Mouse (Mus musculus) midbrain, embryonic 11.5 days (tissue): ENCODE measurements around the gene Itga5. TPM values are rescaled to one million over a fixed set of nuclear protein-coding genes. Genes with fewer than 3 reads are reported as not detected.

Experiments used
- ATAC-seq: fragments of 200-750 bp; cut with Nextera tagmentation; 2 replicates; pipeline ENCODE4 v1.8.0; 2017; ENCODE audit warnings: moderate TSS enrichment, moderate library complexity; ENCODE audit not compliant: low FRiP score
- DNase-seq: peaks from one replicate; pipeline ENCODE4 v3.0.0; 2015; ENCODE audit warnings: low spot score; ENCODE audit errors: missing footprints
- H3K27ac ChIP-seq: fragments of 300-500 bp; sonication (generic); 2 replicates; pipeline ENCODE4 v1.5.1; 2014; ENCODE audit warnings: low read depth, low read length
- H3K27me3 ChIP-seq: fragments of 300-500 bp; sonication (generic); 2 replicates; pipeline ENCODE4 v1.6.1; 2014; ENCODE audit warnings: mild to moderate bottlenecking, low read length, moderate library complexity, mixed read lengths; ENCODE audit not compliant: control insufficient read depth, insufficient read depth
- H3K36me3 ChIP-seq: fragments of 300-500 bp; sonication (generic); 2 replicates; pipeline ENCODE4 v1.6.1; 2014; ENCODE audit warnings: mild to moderate bottlenecking, low read length, moderate library complexity, mixed read lengths; ENCODE audit not compliant: control insufficient read depth, insufficient read depth
- H3K4me1 ChIP-seq: fragments of 300-500 bp; sonication (generic); 2 replicates; pipeline ENCODE4 v1.6.1; 2014; ENCODE audit warnings: low read length; ENCODE audit not compliant: control insufficient read depth, insufficient read depth
- H3K4me2 ChIP-seq: fragments of 300-500 bp; sonication (generic); 2 replicates; pipeline ENCODE4 v1.6.1; 2014; ENCODE audit warnings: mild to moderate bottlenecking, moderate library complexity
- H3K4me3 ChIP-seq: fragments of 300-500 bp; sonication (generic); 2 replicates; pipeline ENCODE4 v1.5.1; 2014; ENCODE audit warnings: low read depth, low read length
- H3K9ac ChIP-seq: fragments of 300-500 bp; sonication (generic); 2 replicates; pipeline ENCODE4 v1.6.1; 2014; ENCODE audit warnings: low read length
- H3K9me3 ChIP-seq: fragments of 300-500 bp; sonication (generic); 2 replicates; pipeline ENCODE4 v1.6.1; 2016; ENCODE audit warnings: low read length; ENCODE audit not compliant: control insufficient read depth
- WGBS: fragments of 180-500 bp; shearing (Covaris S2); extraction: QIAGEN DNeasy Blood & Tissue Kit; methylation state at CpG from one replicate; pipeline ENCODE4 v1.1.7; 2014; 5-methylcytosine and 5-hydroxymethylcytosine counted together
- polyA plus RNA-seq: library from polyadenylated mRNA; unstranded; fragments of >200 nt; fragmentation: Nextera tagmentation; extraction: Ambion mirVana; gene quantifications from 2 replicates; pipeline ENCODE4 v1.2.1, GENCODE M21; 2014

The Itga5 gene
- polyA plus RNA-seq, 1 experiment from 2014 or later, result 18.1 TPM

DNA sequence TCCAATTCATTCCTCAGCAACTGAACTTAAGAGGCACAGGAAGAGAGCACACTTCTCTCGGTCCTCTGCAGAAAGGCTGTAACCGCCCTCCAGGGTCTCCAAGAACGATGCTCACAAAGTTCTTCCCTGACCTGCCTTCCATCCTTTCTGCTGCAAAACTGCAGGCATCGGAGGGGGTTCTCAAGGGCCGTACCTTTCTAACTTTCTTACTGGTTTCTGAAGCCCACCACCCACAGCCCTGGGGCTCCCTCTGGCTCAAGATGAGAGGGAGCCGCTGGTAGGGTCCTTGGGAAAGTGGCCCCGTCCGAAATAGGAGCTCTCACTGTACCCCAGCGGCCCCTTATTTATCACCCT, 62.0 kb downstream of the Itga5 start:
- Histone ChIP-seq H3K9me3 (no peaks in the 10 kb centered on the region), H3K4me3 (peak overlapping the region; percentile 38), H3K4me2 (peak overlapping the region; percentile 75), H3K9ac (peak overlapping the region; percentile 77), H3K36me3 (no peaks in the 10 kb centered on the region), H3K4me1 (peaks cover 61% of the 10 kb centered on the region), H3K27ac (peak overlapping the region; percentile 99), H3K27me3 (no peaks in the 10 kb centered on the region; the same call in 1 of the 2 replicates)
- whole genome bisulfite sequencing, result 1% methylated on average over 9 of the region's 9 CpGs
- DNase-seq, result peak; percentile 96
- peak; percentile 16 for ATAC-seq

DNA sequence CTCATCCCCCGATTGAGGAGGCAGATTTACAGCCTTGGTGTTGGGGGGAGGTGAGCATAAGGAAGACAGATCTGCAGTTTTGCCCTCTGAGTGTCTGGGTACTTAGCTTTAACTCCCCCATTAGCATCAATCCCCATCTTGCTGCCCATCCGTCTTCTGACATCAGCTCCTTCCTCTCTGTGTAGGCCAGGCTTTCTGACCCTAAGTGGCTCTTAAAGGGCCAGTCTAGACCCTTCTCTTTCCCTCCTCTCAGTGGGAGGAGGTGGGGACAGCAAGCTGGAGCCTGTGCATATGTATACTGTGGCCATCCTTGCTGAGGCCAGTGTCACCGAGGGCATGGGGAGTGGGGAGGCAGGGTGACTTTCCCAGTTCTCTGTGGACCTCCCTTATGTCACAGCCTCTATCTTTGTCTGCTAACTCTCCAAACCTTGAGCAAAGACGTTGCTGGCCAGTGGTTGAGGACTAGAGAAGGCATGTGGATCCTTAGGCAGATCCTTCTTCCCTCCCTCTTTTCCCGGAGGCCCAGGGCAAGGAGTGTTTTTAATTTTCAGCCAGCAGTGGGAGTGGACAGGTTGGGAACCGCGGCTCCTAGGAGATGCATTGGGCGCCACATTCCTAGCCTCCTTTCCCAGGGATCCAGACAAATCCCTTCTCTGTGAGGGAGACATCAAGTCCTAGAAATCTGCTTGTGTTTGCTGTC, 62.5 kb downstream of the Itga5 start:
- Histone ChIP-seq H3K4me2 (peak overlapping the region; percentile 75), H3K27me3 (no peaks in the 10 kb centered on the region; the same call in 1 of the 2 replicates), H3K4me1 (peaks cover 67% of the 10 kb centered on the region), H3K9me3 (no peaks in the 10 kb centered on the region), H3K4me3 (peak overlapping the region; percentile 38), H3K9ac (peak overlapping the region; percentile 77), H3K27ac (peak overlapping the region; percentile 99), H3K36me3 (no peaks in the 10 kb centered on the region)
- ATAC-seq (no peak), DNase-seq (peak; percentile 93)
- WGBS, result 7% methylated on average over 8 of the region's 8 CpGs

DNA sequence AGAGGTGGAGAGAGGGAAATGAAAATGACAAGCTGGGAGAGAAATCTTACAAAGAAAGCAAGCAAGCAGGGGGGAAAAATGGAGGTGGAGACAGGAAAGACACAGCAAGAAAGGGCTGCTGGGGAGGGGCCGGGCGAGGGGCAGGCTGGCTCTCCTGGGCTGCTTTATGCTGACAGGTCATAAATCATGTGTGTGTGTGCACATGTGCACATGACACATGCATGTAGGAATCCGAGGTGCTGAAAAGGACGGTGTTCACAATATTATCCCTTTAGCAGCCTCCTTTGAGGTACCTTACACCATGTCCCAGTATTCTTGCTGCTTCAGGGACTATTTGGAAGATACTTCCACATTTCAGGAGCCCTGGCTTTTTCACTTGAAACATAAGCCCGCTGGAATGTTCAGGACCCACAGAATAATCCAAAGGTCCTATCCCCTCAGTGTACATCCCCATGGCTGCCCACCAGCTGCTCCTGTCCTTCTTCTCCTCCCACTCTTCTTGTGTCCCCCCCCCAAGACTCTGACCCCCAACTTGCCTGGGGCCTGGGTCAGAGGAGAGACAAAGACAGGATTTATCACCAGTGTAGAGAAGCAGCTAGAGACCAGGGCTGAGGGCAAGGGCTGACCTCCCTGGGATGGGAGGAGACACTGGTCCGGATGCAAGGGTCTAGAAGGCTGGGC, 64.1 kb downstream of the Itga5 start:
- ATAC-seq, result no peak
- Histone ChIP-seq H3K27ac (peak overlapping the region; percentile 99), H3K4me2 (no peak overlapping the region), H3K27me3 (no peaks in the 10 kb centered on the region), H3K36me3 (no peaks in the 10 kb centered on the region), H3K9ac (peak overlapping the region; percentile 47; the same call in 1 of the 2 replicates), H3K4me1 (peaks cover 80% of the 10 kb centered on the region), H3K9me3 (no peaks in the 10 kb centered on the region), H3K4me3 (no peak overlapping the region)
- 46% methylated on average over 6 of the region's 6 CpGs for WGBS
- DNase-seq, result no peak

DNA sequence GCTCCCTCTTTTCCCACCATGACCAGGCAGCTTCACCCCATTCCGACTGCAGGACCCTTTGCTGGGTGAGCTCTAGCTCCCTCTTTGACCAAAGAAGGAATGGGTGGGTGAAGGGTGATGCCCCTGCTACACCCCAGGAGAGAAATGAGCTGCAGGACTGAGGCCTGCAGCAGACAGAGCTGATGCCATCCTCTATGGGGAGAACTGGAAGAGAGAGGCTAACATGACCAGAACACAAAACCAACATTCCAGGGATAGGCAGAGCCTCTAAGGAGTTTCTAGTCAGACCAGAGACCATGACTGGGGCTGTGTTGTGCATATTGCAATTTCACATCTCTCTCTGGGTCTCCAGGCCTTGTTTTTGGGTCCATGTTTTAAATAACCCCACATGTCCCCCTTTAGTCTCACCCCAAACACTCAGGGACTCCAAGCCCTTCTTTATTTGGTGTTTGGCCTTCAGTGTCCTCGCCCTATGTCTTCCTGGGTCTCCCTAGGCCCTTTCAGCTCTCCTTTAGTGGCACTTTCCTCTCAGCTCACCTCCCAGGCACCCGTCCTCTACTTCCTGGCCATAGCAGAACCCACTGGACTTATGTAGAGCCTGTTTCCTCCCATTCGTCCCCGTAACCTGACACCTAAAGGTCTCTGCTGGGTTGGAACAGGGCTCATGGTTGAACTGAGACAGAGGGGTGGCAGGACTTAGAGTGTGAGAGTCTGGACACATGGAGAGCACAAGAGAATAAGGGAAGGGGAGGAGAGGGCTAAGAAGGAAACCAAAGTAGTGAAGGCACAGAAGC, 64.8 kb downstream of the Itga5 start:
- WGBS, result 16% methylated on average over 5 of the region's 5 CpGs
- peak; percentile 86 for DNase-seq
- ATAC-seq, result no peak
- no peak overlapping the region for H3K4me3 ChIP-seq
- H3K9ac ChIP-seq, result peak overlapping the region; percentile 47
- H3K9me3 ChIP-seq, result no peaks in the 10 kb centered on the region
- H3K27me3 ChIP-seq, result no peaks in the 10 kb centered on the region
- H3K36me3 ChIP-seq, result no peaks in the 10 kb centered on the region
- peak overlapping the region; percentile 14; the same call in 1 of the 2 replicates for H3K4me2 ChIP-seq
- peak overlapping the region; percentile 99 for H3K27ac ChIP-seq
- peaks cover 84% of the 10 kb centered on the region for H3K4me1 ChIP-seq

DNA sequence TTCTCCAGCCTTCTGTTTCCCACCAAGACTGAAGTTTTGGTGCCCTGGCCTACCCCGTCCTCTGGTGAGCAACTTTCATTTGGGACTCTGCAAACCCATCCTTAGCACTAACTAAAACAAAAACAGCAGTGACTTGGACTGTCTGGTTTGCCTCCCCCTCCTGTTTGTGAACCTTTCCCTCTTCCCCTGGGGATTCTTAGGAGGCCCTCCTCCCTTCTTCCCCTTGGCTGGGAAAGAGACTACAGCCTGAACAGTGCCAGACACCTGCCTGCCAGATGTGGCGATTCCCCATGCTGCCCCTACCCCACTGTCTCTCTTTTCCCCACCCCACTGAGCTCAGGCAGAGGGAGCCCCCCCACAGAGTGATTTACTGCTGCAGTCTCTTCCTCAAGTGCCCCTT, 65.5 kb downstream of the Itga5 start:
- Histone ChIP-seq H3K36me3 (no peaks in the 10 kb centered on the region), H3K27ac (peak overlapping the region; percentile 99), H3K4me1 (peaks cover 85% of the 10 kb centered on the region), H3K4me3 (no peak overlapping the region), H3K4me2 (peak overlapping the region; percentile 60; the same call in 1 of the 2 replicates), H3K27me3 (no peaks in the 10 kb centered on the region), H3K9me3 (no peaks in the 10 kb centered on the region), H3K9ac (peak overlapping the region; percentile 75)
- WGBS, result 20% methylated on average over 2 of the region's 2 CpGs
- ATAC-seq, result no peak
- DNase-seq, result peak; percentile 91

DNA sequence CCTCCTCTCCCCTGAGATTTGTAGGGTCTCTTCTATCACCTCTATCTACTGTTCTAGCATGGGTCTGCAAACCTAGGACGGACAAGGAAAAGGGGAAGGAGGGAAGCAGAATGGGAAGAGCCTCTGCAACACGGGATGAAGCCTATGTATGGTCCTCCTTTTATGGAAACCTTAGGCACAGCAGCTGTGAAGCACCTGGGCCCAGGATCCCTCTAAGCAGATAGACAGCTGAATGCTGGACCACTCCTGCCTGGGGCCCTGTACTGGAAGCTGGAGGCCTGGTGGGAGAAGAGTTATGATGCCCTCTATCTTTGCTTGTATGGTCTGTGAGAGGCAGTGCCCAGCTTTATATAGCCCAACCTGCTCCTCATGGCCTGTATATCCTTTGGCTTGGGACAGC, 66.0 kb downstream of the Itga5 start:
- no peak for DNase-seq

DNA sequence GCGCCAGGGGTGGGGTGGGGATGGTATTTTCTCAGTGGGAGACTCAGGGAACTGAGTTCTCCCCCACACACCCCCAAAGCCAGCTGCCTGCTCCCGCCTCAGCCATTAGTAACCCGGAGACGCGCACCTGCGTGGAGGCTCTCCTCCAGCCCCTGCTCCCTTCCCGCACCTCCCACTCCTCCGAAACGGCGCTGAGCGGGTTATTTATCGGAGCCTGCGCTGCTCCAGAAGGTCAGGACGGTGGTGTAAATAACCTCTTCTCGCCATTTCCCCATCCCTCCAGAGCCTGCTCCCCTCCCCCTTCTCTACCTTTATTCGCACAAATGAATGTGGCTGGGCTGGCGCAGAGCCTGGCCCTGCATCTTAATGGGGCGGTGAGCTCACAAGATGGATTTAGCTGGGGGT, 66.5 kb downstream of the Itga5 start:
- ATAC-seq, result peak; percentile 79
- peak overlapping the region; percentile 60 for H3K4me2 ChIP-seq
- H3K4me3 ChIP-seq, result peak overlapping the region; percentile 27
- no peaks in the 10 kb centered on the region for H3K27me3 ChIP-seq
- H3K4me1 ChIP-seq, result peaks cover 86% of the 10 kb centered on the region
- H3K27ac ChIP-seq, result peak overlapping the region; percentile 99
- peak overlapping the region; percentile 75 for H3K9ac ChIP-seq
- H3K36me3 ChIP-seq, result no peaks in the 10 kb centered on the region
- 2% methylated on average over 18 of the region's 18 CpGs for WGBS
- peak; percentile 97 for DNase-seq
- no peaks in the 10 kb centered on the region for H3K9me3 ChIP-seq

More for the DNA sequence above, 66.0 kb downstream of the Itga5 start:
- H3K4me1 ChIP-seq, result peaks cover 85% of the 10 kb centered on the region
- WGBS, result 0% methylated on average over 2 of the region's 2 CpGs
- no peaks in the 10 kb centered on the region for H3K36me3 ChIP-seq
- H3K27me3 ChIP-seq, result no peaks in the 10 kb centered on the region
- peak overlapping the region; percentile 60 for H3K4me2 ChIP-seq
- H3K9ac ChIP-seq, result peak overlapping the region; percentile 75
- peak; percentile 3; the same call in 1 of the 2 replicates for ATAC-seq
- no peaks in the 10 kb centered on the region for H3K9me3 ChIP-seq
- peak overlapping the region; percentile 27 for H3K4me3 ChIP-seq
- peak overlapping the region; percentile 99 for H3K27ac ChIP-seq

DNA sequence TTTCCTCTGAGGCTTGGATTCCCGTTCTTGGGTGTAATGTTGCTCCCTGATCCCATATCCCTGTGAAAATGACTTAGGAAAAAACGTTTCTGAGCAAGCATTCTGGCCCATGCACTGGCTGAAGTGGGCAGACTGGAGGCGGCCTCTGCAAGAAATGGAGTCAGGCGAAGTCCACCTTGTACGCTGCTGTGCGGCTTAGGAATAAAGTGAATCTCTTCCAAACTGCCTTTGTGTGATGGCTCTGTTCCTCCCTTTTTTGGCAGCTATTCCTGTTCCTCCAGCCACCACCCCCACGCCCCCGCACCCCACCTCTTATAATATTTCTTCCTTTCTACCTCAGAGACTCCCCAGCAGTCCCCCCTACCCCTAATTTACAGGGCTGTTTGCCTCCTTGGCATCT, 66.9 kb downstream of the Itga5 start:
- 21% methylated on average over 8 of the region's 8 CpGs for WGBS
- Histone ChIP-seq H3K27ac (peak overlapping the region; percentile 99), H3K9ac (peak overlapping the region; percentile 75), H3K4me3 (peak overlapping the region; percentile 27), H3K9me3 (no peaks in the 10 kb centered on the region), H3K4me2 (peak overlapping the region; percentile 60), H3K27me3 (no peaks in the 10 kb centered on the region), H3K4me1 (peaks cover 85% of the 10 kb centered on the region), H3K36me3 (no peaks in the 10 kb centered on the region)
- DNase-seq, result peak; percentile 91
- 0 out of 2 replicates have a peak, but pooled peaks have one; percentile 1 for ATAC-seq
